Mouse (Mus musculus): Measurements from ENCODE around the gene Nr2c1. TPM values are rescaled to one million over a fixed set of nuclear protein-coding genes. Genes with fewer than 3 reads are reported as not detected.

Gene Nr2c1
- total RNA-seq (2015; ENCODE audit: low replicate concordance) (0.84 and 2.2 TPM in 2 replicates), total RNA-seq (2017; ENCODE audit: low replicate concordance) (0.64 and 1.4 TPM in 2 replicates)

GRCm38 (mm10) chr10:94147756-94148531, at the start of gene Nr2c1:
TSS of gene Nr2c1 (plus strand) at chr10:94148023.
- peak; percentile 56; the same call in 1 of the 2 replicates for ATAC-seq (replicated peaks; ENCODE audit: low FRiP score, poor library complexity, severe bottlenecking)

- ATAC-seq (replicated peaks; ENCODE audit: low FRiP score, poor library complexity, severe bottlenecking), result no peak
These were observed 49.7 kb upstream of the Nr2c1 start for GRCm38 (mm10) chr10:94098100-94098499.

- no peak for ATAC-seq (replicated peaks; ENCODE audit: low FRiP score, poor library complexity, severe bottlenecking)
These were observed 42.3 kb upstream of the Nr2c1 start for GRCm38 (mm10) chr10:94105498-94105897.

DNA sequence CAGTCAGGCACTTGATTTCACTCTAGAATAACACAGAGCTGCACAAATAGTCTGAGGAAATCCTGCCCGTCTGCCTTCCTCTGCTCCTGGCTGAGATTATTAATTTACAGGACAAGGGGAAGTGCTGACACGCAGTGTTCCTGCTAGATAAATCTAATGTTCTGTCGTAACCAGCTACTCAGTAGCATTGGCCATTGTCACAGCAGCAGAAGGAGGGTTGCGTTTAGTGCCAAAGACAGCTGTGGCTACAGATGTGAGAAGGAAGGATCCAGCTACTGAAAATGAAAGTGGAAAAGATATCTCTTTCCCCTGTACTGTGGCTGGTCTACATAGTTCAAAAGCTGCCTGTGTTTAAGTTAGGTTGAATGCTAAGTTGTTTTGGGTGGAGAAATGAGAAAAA, 40.7 kb upstream of the Nr2c1 start:
- ATAC-seq (replicated peaks; ENCODE audit: low FRiP score, poor library complexity, severe bottlenecking), result no peak

- no peak for ATAC-seq (replicated peaks; ENCODE audit: low FRiP score, poor library complexity, severe bottlenecking)
These were observed 40.2 kb upstream of the Nr2c1 start for GRCm38 (mm10) chr10:94107607-94108006.

GRCm38 (mm10) chr10:94108791-94109190, 39.0 kb upstream of the Nr2c1 start:
- no peak for ATAC-seq (replicated peaks; ENCODE audit: low FRiP score, poor library complexity, severe bottlenecking)

DNA sequence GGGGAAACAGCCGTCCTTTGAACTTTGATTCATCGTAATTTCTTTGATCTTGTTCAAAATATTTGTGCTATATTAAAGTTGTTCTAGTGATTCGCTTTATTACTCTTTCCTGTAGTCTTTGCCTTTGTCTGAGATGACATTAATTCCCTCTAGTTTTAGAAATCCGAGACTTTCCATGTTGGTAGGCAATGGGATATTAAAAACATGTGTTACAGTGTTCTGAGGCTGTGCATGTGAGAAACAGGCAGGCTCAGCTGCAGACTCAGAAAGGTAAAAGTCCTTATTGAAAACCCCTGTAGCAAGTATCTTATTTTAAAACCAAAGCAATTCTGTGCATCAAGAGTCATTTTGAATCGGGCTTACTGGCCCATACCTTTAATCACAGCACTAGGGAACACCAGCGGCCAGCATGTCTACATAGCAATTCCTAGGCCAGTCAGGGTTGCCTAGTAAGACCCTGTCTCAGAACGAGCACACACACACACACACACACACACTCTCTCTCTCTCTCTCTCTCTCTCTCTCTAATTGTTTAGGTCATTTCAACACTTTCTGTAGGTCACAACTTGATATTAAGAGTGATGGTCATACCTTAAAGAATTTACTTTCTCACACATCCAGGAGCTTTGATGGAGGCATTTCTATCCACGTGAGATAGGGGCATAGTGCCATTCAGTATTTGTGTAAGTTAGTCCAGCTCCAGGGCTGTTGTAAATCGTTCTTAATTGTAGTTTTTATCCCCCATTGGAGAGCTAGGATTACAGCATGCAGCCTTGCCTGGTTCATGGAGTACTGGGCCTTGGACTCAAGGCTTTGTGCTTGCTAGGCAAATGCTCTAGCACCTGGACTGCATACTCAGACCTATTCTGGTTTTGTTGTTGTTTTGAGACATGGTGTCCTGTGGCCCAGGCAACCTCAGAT, 36.7 kb upstream of the Nr2c1 start:
- no peak for ATAC-seq (replicated peaks; ENCODE audit: low FRiP score, poor library complexity, severe bottlenecking)

GRCm38 (mm10) chr10:94112207-94112606, 35.6 kb upstream of the Nr2c1 start:
- no peak for ATAC-seq (replicated peaks; ENCODE audit: low FRiP score, poor library complexity, severe bottlenecking)

GRCm38 (mm10) chr10:94115893-94116599, 31.8 kb upstream of the Nr2c1 start:
- peak; percentile 82 for ATAC-seq (replicated peaks; ENCODE audit: low FRiP score, poor library complexity, severe bottlenecking)

GRCm38 (mm10) chr10:94116781-94117340, 31.0 kb upstream of the Nr2c1 start:
- ATAC-seq (replicated peaks; ENCODE audit: low FRiP score, poor library complexity, severe bottlenecking), result no peak

DNA sequence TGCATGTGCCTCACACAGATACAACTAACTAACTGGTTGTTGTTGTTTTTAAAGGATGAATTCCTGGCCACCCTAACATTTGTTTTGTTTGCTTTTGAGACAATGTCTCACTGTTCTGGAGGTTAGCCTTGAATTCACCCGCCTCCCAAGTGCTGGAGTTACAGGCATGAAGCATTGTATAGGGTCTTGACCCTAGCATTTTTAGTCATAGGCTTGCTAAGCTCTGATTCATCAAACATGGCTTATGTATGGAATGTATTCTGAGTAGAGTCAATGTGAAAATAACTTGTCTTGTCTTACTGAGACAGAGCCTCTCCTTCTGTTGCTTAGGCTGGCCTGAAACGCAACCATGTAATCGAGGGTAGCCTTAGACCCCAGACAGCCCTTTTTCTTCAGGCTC, 29.9 kb upstream of the Nr2c1 start:
- ATAC-seq (replicated peaks; ENCODE audit: low FRiP score, poor library complexity, severe bottlenecking), result no peak

DNA sequence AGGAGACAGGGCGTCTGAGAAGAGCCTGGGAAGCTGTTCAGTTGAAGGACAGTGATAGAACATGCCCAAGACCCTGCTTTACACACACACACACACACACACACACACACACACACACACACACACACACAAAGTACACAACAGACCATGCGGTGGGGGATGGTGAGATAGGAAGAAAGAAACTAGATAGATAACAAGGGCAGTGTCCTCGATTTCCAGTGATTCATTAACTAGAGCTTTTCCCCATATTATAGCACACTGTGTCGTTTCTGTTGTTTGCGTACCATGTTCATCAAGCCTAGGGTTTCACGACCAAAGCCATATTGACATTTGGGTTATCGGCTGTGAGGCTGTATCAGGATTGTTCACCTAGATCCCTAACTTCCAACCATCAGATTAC, 28.8 kb upstream of the Nr2c1 start:
- no peak for ATAC-seq (replicated peaks; ENCODE audit: low FRiP score, poor library complexity, severe bottlenecking)

GRCm38 (mm10) chr10:94120676-94121075, 27.1 kb upstream of the Nr2c1 start:
- ATAC-seq (replicated peaks; ENCODE audit: low FRiP score, poor library complexity, severe bottlenecking), result no peak

DNA sequence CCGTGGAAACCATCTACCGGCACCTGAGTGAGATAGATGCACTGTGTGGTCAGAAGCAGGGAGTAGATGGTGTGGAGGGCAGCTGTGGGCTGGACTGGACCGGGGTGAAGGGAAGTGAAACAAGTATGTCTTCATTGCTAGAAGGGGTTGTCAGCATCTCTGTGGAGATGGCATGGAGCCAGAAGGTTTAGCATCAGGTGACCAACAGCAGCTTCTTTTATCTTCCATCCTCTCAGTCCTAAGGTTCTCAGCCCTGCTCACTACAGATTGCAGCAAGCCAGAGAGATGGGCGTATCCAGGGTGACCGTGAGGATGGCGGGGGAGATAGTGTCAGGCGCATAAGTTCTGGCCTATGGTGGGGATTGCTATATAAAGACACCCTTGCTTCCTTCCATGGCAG, 25.2 kb upstream of the Nr2c1 start:
- ATAC-seq (replicated peaks; ENCODE audit: low FRiP score, poor library complexity, severe bottlenecking), result peak; percentile 90

DNA sequence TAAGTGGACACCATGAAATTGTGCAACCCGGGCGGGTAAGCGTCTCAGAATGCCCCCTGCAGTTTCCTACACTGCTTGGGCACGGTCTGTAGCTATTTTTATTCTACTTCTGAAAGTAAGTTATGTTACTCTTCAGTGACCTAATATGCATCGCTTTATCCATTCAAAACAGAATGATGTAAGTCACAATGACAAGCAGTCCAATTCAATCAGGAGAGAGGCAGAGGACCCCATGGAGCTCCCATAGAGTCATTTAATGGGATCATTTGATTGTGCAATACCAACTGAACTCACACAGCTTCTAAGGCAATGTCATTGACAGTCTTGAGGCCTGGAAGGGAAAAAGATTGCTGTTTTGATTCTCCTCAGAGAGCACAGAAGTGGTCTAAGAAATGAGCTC, 24.2 kb upstream of the Nr2c1 start:
- no peak for ATAC-seq (replicated peaks; ENCODE audit: low FRiP score, poor library complexity, severe bottlenecking)

DNA sequence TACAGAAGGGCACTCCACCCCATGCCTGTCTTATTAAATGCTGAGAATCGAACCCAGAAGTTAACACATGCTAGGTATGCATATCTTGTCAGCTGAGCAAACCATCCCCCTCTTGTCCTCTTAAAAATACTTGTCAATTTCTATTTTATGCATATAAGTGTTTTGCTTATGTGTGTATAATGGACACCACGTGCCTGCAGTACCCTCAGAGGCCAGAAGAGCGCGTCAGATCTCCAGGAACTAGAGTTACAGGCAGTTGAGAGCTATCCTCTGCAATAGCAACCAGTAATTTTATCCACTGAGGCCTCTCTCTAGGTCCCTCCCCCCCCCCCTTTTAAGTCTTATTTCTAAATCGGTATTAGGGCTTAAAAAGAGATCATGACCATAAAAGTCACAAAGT, 23.4 kb upstream of the Nr2c1 start:
- no peak for ATAC-seq (replicated peaks; ENCODE audit: low FRiP score, poor library complexity, severe bottlenecking)

DNA sequence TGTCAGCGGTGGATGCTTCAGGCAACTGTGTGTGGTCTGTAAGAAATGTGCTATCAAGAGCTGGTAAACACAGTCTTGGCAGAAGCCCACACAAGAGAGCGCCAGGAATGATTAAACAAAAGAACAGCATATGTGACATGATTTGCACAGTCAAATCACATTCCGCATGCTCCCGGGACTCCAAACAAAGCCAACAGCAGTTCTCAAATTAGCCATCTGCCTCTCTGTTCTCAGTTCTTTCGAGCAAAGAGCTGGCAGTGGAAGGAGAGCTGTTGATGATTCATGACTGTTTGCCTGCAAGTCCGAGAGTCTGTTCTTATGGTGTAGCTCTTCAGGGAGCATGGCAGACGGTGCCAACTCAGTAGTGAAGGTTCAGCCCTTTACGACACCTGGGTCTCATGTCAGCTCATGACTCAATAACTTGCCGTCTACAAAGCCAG, 18.1 kb upstream of the Nr2c1 start:
- no peak for ATAC-seq (replicated peaks; ENCODE audit: low FRiP score, poor library complexity, severe bottlenecking)

GRCm38 (mm10) chr10:94133081-94133480, 14.7 kb upstream of the Nr2c1 start:
- no peak for ATAC-seq (replicated peaks; ENCODE audit: low FRiP score, poor library complexity, severe bottlenecking)

- ATAC-seq (replicated peaks; ENCODE audit: low FRiP score, poor library complexity, severe bottlenecking), result no peak
These were observed 14.1 kb upstream of the Nr2c1 start for GRCm38 (mm10) chr10:94133674-94134073.

Data from erythroid progenitor cell, adult 5-6 weeks (primary cell).